Mouse (Mus musculus) hindbrain, embryonic 14.5 days (tissue): Measurements from ENCODE around the gene Coro2b. TPM values are rescaled to one million over a fixed set of nuclear protein-coding genes. Genes with fewer than 3 reads are reported as not detected.

Experiments
- ATAC-seq: fragments of 200-750 bp; cut with Nextera tagmentation; 2 replicates; pipeline ENCODE4 v1.8.0; 2017; ENCODE audit warnings: moderate number of reproducible peaks, mild to moderate bottlenecking, moderate TSS enrichment, moderate library complexity; ENCODE audit not compliant: low FRiP score
- DNase-seq: peaks from one replicate; pipeline ENCODE4 v3.0.0-alpha.2; 2015; ENCODE audit warnings: low spot score
- H3K27ac ChIP-seq: fragments of 300-500 bp; sonication (generic); 2 replicates; pipeline ENCODE4 v1.5.1; 2014; ENCODE audit warnings: mild to moderate bottlenecking, moderate library complexity
- H3K27me3 ChIP-seq: fragments of 300-500 bp; sonication (generic); 2 replicates; pipeline ENCODE4 v1.6.1; 2014; ENCODE audit warnings: mild to moderate bottlenecking, low read length, mixed read lengths; ENCODE audit not compliant: control insufficient read depth, insufficient read depth
- H3K36me3 ChIP-seq: fragments of 300-500 bp; sonication (generic); replicated peaks from 2 replicates; pipeline ENCODE4 v1.6.1; 2014; ENCODE audit not compliant: control insufficient read depth, insufficient read depth
- H3K4me1 ChIP-seq: fragments of 300-500 bp; sonication (generic); replicated peaks from 2 replicates; pipeline ENCODE4 v1.6.1; 2014; ENCODE audit warnings: antibody characterized with exemption, low read length, mixed read lengths; ENCODE audit not compliant: control insufficient read depth, insufficient read depth
- H3K4me2 ChIP-seq: fragments of 300-500 bp; sonication (generic); replicated peaks from 2 replicates; pipeline ENCODE4 v1.6.1; 2014; ENCODE audit warnings: mild to moderate bottlenecking, moderate library complexity
- H3K4me3 ChIP-seq: fragments of 300-500 bp; sonication (generic); replicated peaks from 2 replicates; pipeline ENCODE4 v1.5.1; 2014; ENCODE audit warnings: mild to moderate bottlenecking, low read length
- H3K9ac ChIP-seq: fragments of 300-500 bp; sonication (generic); 2 replicates; pipeline ENCODE4 v1.6.1; 2014
- H3K9me3 ChIP-seq: fragments of 300-500 bp; sonication (generic); 2 replicates; pipeline ENCODE4 v1.6.1; 2016; ENCODE audit warnings: low read length; ENCODE audit not compliant: control insufficient read depth
- WGBS: fragments of 180-500 bp; shearing (Covaris S2); extraction: QIAGEN DNeasy Blood & Tissue Kit; methylation state at CpG from one replicate; pipeline ENCODE4 v1.1.7; 2014; 5-methylcytosine and 5-hydroxymethylcytosine counted together
- polyA plus RNA-seq: library from polyadenylated mRNA; unstranded; fragments of >200 nt; fragmentation: Nextera tagmentation; extraction: Ambion mirVana; gene quantifications from 2 replicates; pipeline ENCODE4 v1.2.1, GENCODE M21; 2014

The Coro2b gene
- polyA plus RNA-seq, 1 experiment from 2014 or later = 38.5 TPM

DNA sequence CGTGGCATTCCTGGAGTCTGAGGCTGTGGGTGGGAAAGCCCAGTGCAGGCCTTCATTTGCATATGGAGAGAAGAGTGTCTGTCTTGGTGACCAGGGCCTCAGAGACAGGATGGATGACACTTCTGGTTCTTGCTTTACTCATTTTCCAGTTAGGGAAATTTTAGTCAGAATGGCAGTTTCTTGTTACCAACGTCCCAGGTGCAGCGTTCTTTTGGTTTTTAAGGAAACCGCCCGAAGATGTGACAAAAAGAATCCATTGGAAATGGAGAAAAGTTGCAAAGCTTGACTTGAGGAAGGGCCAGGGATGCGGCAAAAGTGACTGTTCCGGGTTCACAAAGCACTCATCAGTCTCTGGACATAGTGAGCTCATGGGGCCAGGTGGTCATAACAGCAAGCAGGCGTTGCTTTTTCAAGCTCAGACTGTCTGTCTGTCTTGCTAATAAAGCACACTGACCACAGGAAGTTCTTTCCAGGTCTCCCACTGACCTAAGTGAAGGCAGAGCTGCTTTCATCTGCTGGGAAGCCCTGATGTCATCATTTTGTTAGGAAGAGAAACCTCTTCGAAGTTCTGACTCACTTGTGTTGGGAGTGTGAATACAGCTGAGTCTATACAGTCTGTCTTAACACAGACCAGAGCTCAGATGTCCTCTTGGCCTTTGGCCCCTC lies 164.2 kb downstream of the Coro2b start:
- Histone ChIP-seq H3K27me3 (no peaks in the 10 kb centered on the region), H3K4me1 (peaks cover 20% of the 10 kb centered on the region), H3K4me3 (no peak overlapping the region), H3K36me3 (peaks cover 45% of the 10 kb centered on the region), H3K9me3 (no peaks in the 10 kb centered on the region), H3K27ac (no peak overlapping the region), H3K9ac (no peak overlapping the region), H3K4me2 (no peak overlapping the region)
- no peak for ATAC-seq
- DNase-seq = no peak
- 83% methylated on average over 9 of the region's 9 CpGs for WGBS

- ATAC-seq = no peak
- H3K27ac ChIP-seq = no peak overlapping the region
- no peak overlapping the region for H3K4me3 ChIP-seq
- H3K27me3 ChIP-seq = no peaks in the 10 kb centered on the region
- peaks cover 27% of the 10 kb centered on the region for H3K4me1 ChIP-seq
- WGBS = 73% methylated on average over 16 of the region's 16 CpGs
- H3K4me2 ChIP-seq = no peak overlapping the region
- H3K9ac ChIP-seq = no peak overlapping the region
- H3K9me3 ChIP-seq = no peaks in the 10 kb centered on the region
- H3K36me3 ChIP-seq = peaks cover 37% of the 10 kb centered on the region
- no peak for DNase-seq
These were observed 164.9 kb downstream of the Coro2b start for GRCm38 (mm10) chr9:62371745-62372555.

- Histone ChIP-seq H3K4me3 (no peak overlapping the region), H3K27ac (no peak overlapping the region), H3K9ac (no peak overlapping the region), H3K27me3 (no peaks in the 10 kb centered on the region), H3K4me2 (no peak overlapping the region), H3K36me3 (peaks cover 26% of the 10 kb centered on the region), H3K9me3 (no peaks in the 10 kb centered on the region), H3K4me1 (peaks cover 39% of the 10 kb centered on the region)
- ATAC-seq (no peak), DNase-seq (no peak)
- 60% methylated on average over 6 of the region's 6 CpGs for WGBS
These were observed 166.1 kb downstream of the Coro2b start for GRCm38 (mm10) chr9:62370648-62371280.

DNA sequence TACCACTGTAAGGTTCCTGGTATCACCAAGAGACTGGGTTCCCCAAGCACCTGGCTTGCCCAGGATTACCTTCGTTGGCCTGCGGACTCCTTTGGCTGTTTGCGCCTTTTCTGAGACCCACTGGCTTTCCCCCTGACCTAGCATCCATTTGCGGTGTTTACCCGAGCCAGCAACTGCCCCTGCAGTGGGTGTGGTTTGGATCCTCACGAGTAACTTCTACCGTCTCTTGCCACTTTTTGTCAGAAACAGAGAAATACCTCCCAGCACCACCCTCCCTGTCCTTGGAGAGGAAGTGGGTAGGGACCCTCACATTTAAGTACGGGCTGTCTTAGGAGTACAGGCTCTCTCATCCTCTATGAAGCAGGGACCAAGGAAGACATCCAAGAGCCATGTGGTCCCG lies 166.7 kb downstream of the Coro2b start:
- H3K4me3 ChIP-seq = no peak overlapping the region
- H3K9ac ChIP-seq = no peak overlapping the region
- H3K9me3 ChIP-seq = no peaks in the 10 kb centered on the region
- 79% methylated on average over 9 of the region's 9 CpGs for WGBS
- peaks cover 44% of the 10 kb centered on the region for H3K4me1 ChIP-seq
- DNase-seq = no peak
- no peak overlapping the region for H3K4me2 ChIP-seq
- H3K27ac ChIP-seq = no peak overlapping the region
- no peak for ATAC-seq
- no peaks in the 10 kb centered on the region for H3K27me3 ChIP-seq
- H3K36me3 ChIP-seq = peaks cover 21% of the 10 kb centered on the region

Other genes starting within 250 kb of the Coro2b start
- 73.0 and 85.4 TPM in 2 replicates for gene Anp32a, start 195.8 kb downstream of the Coro2b start, polyA plus RNA-seq
- gene Itga11, start 140.8 kb upstream of the Coro2b start, polyA plus RNA-seq = 1.4 and 1.6 TPM in 2 replicates